Mouse (Mus musculus) embryonic fibroblast, embryonic 13.5 days (primary cell): Measurements from ENCODE around the gene Fam25c.

Source experiments
- CTCF ChIP-seq: IDR thresholded peaks from 2 replicates; pipeline ENCODE4 v1.5.1; 2011; ENCODE audit warnings: mild to moderate bottlenecking, control low read depth, low read length, moderate library complexity, borderline replicate concordance; ENCODE audit not compliant: insufficient read depth
- POLR2A ChIP-seq: IDR thresholded peaks from 2 replicates; pipeline ENCODE4 v1.6.1; 2011; ENCODE audit warnings: low read depth, mild to moderate bottlenecking, control low read depth, low read length, moderate library complexity

DNA sequence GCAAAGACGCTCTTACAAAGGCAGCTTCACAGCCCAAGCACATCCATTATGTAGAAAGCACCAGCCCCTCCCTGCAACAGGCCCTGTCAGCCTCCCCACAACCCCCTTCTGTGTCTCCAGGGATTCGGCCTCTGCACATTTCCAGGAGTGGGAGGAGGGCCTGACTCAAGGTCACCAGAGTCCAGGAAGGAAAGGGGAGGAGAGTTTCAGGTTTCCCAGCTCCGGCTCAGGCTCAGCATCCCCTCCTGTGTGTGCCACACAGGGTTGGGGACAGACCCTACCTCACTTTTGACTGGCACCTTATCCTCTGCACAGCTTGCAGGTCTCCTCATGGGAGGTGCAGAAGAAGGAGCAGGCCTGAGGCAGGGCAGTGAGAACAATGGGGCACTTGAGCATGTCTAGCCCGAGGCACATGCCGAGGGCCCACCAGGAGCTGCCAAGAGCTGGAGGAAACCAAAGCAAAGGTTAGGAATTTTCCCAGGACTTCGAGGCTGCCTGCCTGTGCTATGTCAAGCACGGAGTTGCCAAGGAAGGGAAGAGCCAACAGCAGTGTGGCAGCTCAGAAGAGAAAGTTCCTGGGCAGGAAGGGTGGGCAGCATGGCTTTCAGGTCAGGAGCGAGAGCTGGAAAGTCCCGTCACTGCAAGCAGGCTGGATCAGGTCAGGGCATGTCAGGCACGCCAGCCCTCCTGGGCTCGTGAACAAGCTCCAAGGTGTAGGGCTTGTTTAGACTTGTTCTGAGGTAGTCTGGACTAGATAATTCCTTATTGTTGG, 23.5 kb upstream of the Fam25c start:
- TF ChIP-seq CTCF (no peak), POLR2A (no peak)
